ENCODE assay signal across 18 mouse cellular contexts in the genomic region with DNA sequence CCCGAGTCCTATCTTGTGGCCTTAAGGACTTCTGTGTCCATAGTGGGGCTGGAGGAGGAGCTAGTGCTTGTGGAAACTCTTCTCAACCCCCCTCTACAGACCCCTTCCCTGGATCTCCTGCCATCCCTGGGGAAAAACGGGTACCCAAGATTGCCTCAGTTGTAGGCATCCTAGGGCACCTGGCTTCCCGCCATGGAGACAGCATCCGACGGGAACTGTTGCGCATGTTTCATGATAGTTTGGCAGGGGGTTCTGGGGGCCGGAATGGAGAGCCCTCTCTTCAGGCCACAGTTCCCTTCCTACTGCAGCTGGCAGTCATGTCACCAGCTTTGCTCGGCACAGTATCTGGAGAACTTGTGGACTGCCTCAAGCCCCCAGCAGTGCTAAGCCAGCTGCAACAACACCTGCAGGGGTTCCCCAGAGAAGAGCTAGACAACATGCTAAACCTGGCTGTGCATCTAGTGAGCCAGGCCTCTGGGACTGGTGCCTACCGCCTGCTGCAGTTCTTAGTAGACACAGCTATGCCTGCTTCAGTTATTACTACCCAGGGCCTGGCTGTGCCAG. TPM values are rescaled to one million over a fixed set of nuclear protein-coding genes. Genes with fewer than 3 reads are reported as not detected.
DNase-seq lines count a peak whose midpoint lies in the region; ATAC-seq lines count a peak whose summit lies in the region.
"Had no signal": no experiment of that assay in that cellular context is flagged by ENCODE, and none has a peak within 500 bp of the region (broad histone marks: within the 10 kb centered on the region; RNA-seq: fewer than 3 reads in every experiment).

No protein-coding gene starts in this region.

- H3K4me2 ChIP-seq in hindbrain, embryonic 11.5 days (replicated peaks; ENCODE audit: low read depth, low read length): no peak overlapping the region
- no peak overlapping the region for H3K4me2 ChIP-seq in hindbrain, embryonic 16.5 days (ENCODE audit: low read length)
- H3K4me2 ChIP-seq: heart, embryonic 15.5 days; limb, embryonic 15.5 days had no signal

- no peak overlapping the region for H3K4me3 ChIP-seq in hindbrain, embryonic 11.5 days (ENCODE audit: low read depth, low read length)
- H3K4me3 ChIP-seq in hindbrain, embryonic 16.5 days (ENCODE audit: low read length): no peak overlapping the region
- H3K4me3 ChIP-seq: heart, embryonic 15.5 days; layer of hippocampus, adult 2 months; limb, embryonic 15.5 days had no signal

- peak; percentile 61 for DNase-seq in cerebellum, adult 9-11 months
- DNase-seq in cerebellum, postnatal 4 days (ENCODE audit: low spot score in 2 of 2): no peak
- DNase-seq in hindbrain, embryonic 11.5 days (ENCODE audit: low spot score): no peak
- peak; percentile 57 for DNase-seq in testis, postnatal 10 days (ENCODE audit: low spot score)
- DNase-seq in testis, postnatal 14 days (ENCODE audit: low spot score): no peak
- no peak for DNase-seq in ovary, postnatal 10 days (ENCODE audit: low spot score)
- no peak for DNase-seq in retina, postnatal 1 day
- DNase-seq: adrenal gland, adult 2 months; lung, postnatal 10 days; thymus, postnatal 25 days had no signal

- H3K9ac ChIP-seq in hindbrain, embryonic 11.5 days (ENCODE audit: low read depth, low read length): 0 out of 2 replicates have a peak overlapping the region, but pooled peaks have one; percentile 11
- H3K9ac ChIP-seq in hindbrain, embryonic 16.5 days (ENCODE audit: low read depth, low read length): no peak overlapping the region
- H3K9ac ChIP-seq: heart, embryonic 15.5 days; limb, embryonic 15.5 days had no signal

- no peak for ATAC-seq in hindbrain, embryonic 11.5 days (ENCODE audit: low FRiP score)
- no peak for ATAC-seq in hindbrain, embryonic 16.5 days

- H3K27ac ChIP-seq in hindbrain, embryonic 11.5 days (ENCODE audit: low read depth, low read length): no peak overlapping the region
- no peak overlapping the region for H3K27ac ChIP-seq in hindbrain, embryonic 16.5 days (ENCODE audit: low read depth, low read length)
- H3K27ac ChIP-seq: heart, embryonic 15.5 days; layer of hippocampus, adult 2 months; limb, embryonic 15.5 days had no signal

- WGBS in hindbrain, embryonic 11.5 days: 88% methylated on average over 9 of the region's 9 CpGs
- WGBS in hindbrain, embryonic 16.5 days: 91% methylated on average over 9 of the region's 9 CpGs

- H3K4me1 ChIP-seq in hindbrain, embryonic 11.5 days (replicated peaks; ENCODE audit: control insufficient read depth, insufficient read depth, low read length): peaks cover 11% of the 10 kb centered on the region
- peaks cover 25% of the 10 kb centered on the region for H3K4me1 ChIP-seq in hindbrain, embryonic 16.5 days (ENCODE audit: control insufficient read depth, insufficient read depth, low read depth, low read length)

- H3K27me3 ChIP-seq in hindbrain, embryonic 11.5 days (ENCODE audit: control insufficient read depth, insufficient read depth, low read length): no peaks in the 10 kb centered on the region
- H3K27me3 ChIP-seq in hindbrain, embryonic 16.5 days (replicated peaks; ENCODE audit: control insufficient read depth, insufficient read depth, low read length): no peaks in the 10 kb centered on the region
- H3K27me3 ChIP-seq: heart, embryonic 15.5 days; limb, embryonic 15.5 days had no signal

- H3K36me3 ChIP-seq in hindbrain, embryonic 11.5 days (ENCODE audit: control insufficient read depth, insufficient read depth, low read length): no peaks in the 10 kb centered on the region
- H3K36me3 ChIP-seq in hindbrain, embryonic 16.5 days (ENCODE audit: control insufficient read depth, insufficient read depth, low read length): peaks cover 10% of the 10 kb centered on the region

- H3K9me3 ChIP-seq in hindbrain, embryonic 11.5 days (ENCODE audit: control insufficient read depth, low read length): no peaks in the 10 kb centered on the region
- no peaks in the 10 kb centered on the region for H3K9me3 ChIP-seq in hindbrain, embryonic 16.5 days (ENCODE audit: control insufficient read depth, low read length)
- H3K9me3 ChIP-seq: heart, embryonic 15.5 days; limb, embryonic 15.5 days had no signal

RNA-seq across cellular contexts. Expression of a gene that starts 2.4 kb away (rescaled TPM):
- 89.8 and 102 TPM in 2 replicates for polyA plus RNA-seq in hindbrain, embryonic 11.5 days (2014; fragmentation: Nextera tagmentation; extraction: Ambion mirVana)
- polyA plus RNA-seq in hindbrain, embryonic 16.5 days (2015; fragmentation: Nextera tagmentation; extraction: Ambion mirVana): 72.1 and 84.5 TPM in 2 replicates

RNA-seq across cellular contexts. Expression of a gene that starts 2.7 kb away (rescaled TPM):
- 26.1 and 32.1 TPM in 2 replicates for polyA plus RNA-seq in hindbrain, embryonic 11.5 days (2014; fragmentation: Nextera tagmentation; extraction: Ambion mirVana)
- polyA plus RNA-seq in hindbrain, embryonic 16.5 days (2015; fragmentation: Nextera tagmentation; extraction: Ambion mirVana): 31.1 and 35.2 TPM in 2 replicates

RNA-seq across cellular contexts. Expression of a gene that starts 6.8 kb away (rescaled TPM):
- not detected in 2 replicates for polyA plus RNA-seq in hindbrain, embryonic 11.5 days (2014; fragmentation: Nextera tagmentation; extraction: Ambion mirVana)
- not detected in 2 replicates for polyA plus RNA-seq in hindbrain, embryonic 16.5 days (2015; fragmentation: Nextera tagmentation; extraction: Ambion mirVana)
- polyA plus RNA-seq: adrenal gland, adult 2 months; heart, embryonic 15.5 days; limb, embryonic 15.5 days had no signal

RNA-seq across cellular contexts. Expression of a gene that starts 6.8 kb away (rescaled TPM):
- polyA plus RNA-seq in hindbrain, embryonic 11.5 days (2014; fragmentation: Nextera tagmentation; extraction: Ambion mirVana): 107 and 112 TPM in 2 replicates
- 44.3 and 46.5 TPM in 2 replicates for polyA plus RNA-seq in hindbrain, embryonic 16.5 days (2015; fragmentation: Nextera tagmentation; extraction: Ambion mirVana)

RNA-seq across cellular contexts. Expression of a gene that starts 11.7 kb away (rescaled TPM):
- polyA plus RNA-seq in hindbrain, embryonic 11.5 days (2014; fragmentation: Nextera tagmentation; extraction: Ambion mirVana): not detected in 2 replicates
- not detected in 2 replicates for polyA plus RNA-seq in hindbrain, embryonic 16.5 days (2015; fragmentation: Nextera tagmentation; extraction: Ambion mirVana)
- polyA plus RNA-seq: adrenal gland, adult 2 months; embryonic facial prominence, embryonic 11.5 days; heart, embryonic 15.5 days; kidney, embryonic 16.5 days; limb, embryonic 15.5 days; spleen, adult 2 months; stomach, embryonic 16.5 days had no signal

Comparison
In these comparisons a context has a peak if more than half of its experiments do, and no peak if none do; other contexts are left out.
1. DNase-seq: peak in cerebellum, adult 9-11 months (single experiment) and testis, postnatal 10 days (single experiment); none in cerebellum, postnatal 4 days (0 of 2), hindbrain, embryonic 11.5 days (single experiment), testis, postnatal 14 days (single experiment), ovary, postnatal 10 days (single experiment) and retina, postnatal 1 day (single experiment).